Mouse (Mus musculus) kidney, embryonic 16.5 days (tissue): ENCODE data around the gene Bri3. TPM values are rescaled to one million over a fixed set of nuclear protein-coding genes. Genes with fewer than 3 reads are reported as not detected.

Experiments used
- ATAC-seq: fragments of 200-750 bp; cut with Nextera tagmentation; 2 replicates; pipeline ENCODE4 v1.8.0; 2017; ENCODE audit warnings: moderate TSS enrichment; ENCODE audit not compliant: low FRiP score, low TSS enrichment
- H3K27ac ChIP-seq: fragments of 300-500 bp; sonication (generic); 2 replicates; pipeline ENCODE4 v1.5.1; 2014; ENCODE audit warnings: low read length
- H3K27me3 ChIP-seq: fragments of 300-500 bp; sonication (generic); 2 replicates; pipeline ENCODE4 v1.6.1; 2014; ENCODE audit warnings: low read length, control low read depth, mixed read lengths; ENCODE audit not compliant: insufficient read depth
- H3K36me3 ChIP-seq: fragments of 300-500 bp; sonication (generic); 2 replicates; pipeline ENCODE4 v1.6.1; 2014; ENCODE audit warnings: low read length, control low read depth, mixed read lengths; ENCODE audit not compliant: insufficient read depth
- H3K4me1 ChIP-seq: fragments of 300-500 bp; sonication (generic); 2 replicates; pipeline ENCODE4 v1.6.1; 2014; ENCODE audit warnings: low read length, control low read depth, mixed read lengths; ENCODE audit not compliant: insufficient read depth
- H3K4me2 ChIP-seq: fragments of 300-500 bp; sonication (generic); replicated peaks from 2 replicates; pipeline ENCODE4 v1.6.1; 2014; ENCODE audit warnings: low read depth, low read length
- H3K4me3 ChIP-seq: fragments of 300-500 bp; sonication (generic); 2 replicates; pipeline ENCODE4 v1.5.1; 2014; ENCODE audit warnings: mild to moderate bottlenecking, low read length
- H3K9ac ChIP-seq: fragments of 300-500 bp; sonication (generic); replicated peaks from 2 replicates; pipeline ENCODE4 v1.6.1; 2014; ENCODE audit warnings: low read length
- H3K9me3 ChIP-seq: fragments of 300-500 bp; sonication (generic); 2 replicates; pipeline ENCODE4 v1.6.1; 2016; ENCODE audit warnings: low read length, control low read depth
- WGBS: fragments of 180-500 bp; shearing (Covaris S2); extraction: QIAGEN DNeasy Blood & Tissue Kit; methylation state at CpG from one replicate; pipeline ENCODE4 v1.1.7; 2014; 5-methylcytosine and 5-hydroxymethylcytosine counted together
- polyA plus RNA-seq: library from polyadenylated mRNA; unstranded; fragments of >200 nt; fragmentation: Nextera tagmentation; extraction: Ambion mirVana; gene quantifications from 2 replicates; pipeline ENCODE4 v1.2.1, GENCODE M21; 2015

Gene Bri3
- polyA plus RNA-seq, 1 experiment from 2014 or later: 112 TPM

GRCm38 (mm10) chr5:144215992-144216391 is 28.2 kb upstream of the Bri3 start:
- no peaks in the 10 kb centered on the region for H3K9me3 ChIP-seq
- H3K4me2 ChIP-seq: no peak overlapping the region
- peaks cover 17% of the 10 kb centered on the region; the same call in 1 of the 2 replicates for H3K36me3 ChIP-seq
- no peak overlapping the region for H3K4me3 ChIP-seq
- no peak overlapping the region for H3K9ac ChIP-seq
- ATAC-seq: no peak
- no peaks in the 10 kb centered on the region for H3K4me1 ChIP-seq
- no peak overlapping the region for H3K27ac ChIP-seq
- 79% methylated on average over 2 of the region's 2 CpGs for WGBS
- no peaks in the 10 kb centered on the region for H3K27me3 ChIP-seq

- Histone ChIP-seq H3K27me3 (no peaks in the 10 kb centered on the region), H3K9me3 (no peaks in the 10 kb centered on the region), H3K4me2 (no peak overlapping the region), H3K4me1 (peaks cover 13% of the 10 kb centered on the region), H3K4me3 (no peak overlapping the region), H3K27ac (no peak overlapping the region), H3K9ac (no peak overlapping the region), H3K36me3 (0 out of 2 replicates have a peak, but pooled peaks cover 15% of the 10 kb centered on the region)
- WGBS: 86% methylated on average over 7 of the region's 7 CpGs
- no peak for ATAC-seq
Observed at GRCm38 (mm10) chr5:144218061-144218460, 26.2 kb upstream of the Bri3 start.

DNA sequence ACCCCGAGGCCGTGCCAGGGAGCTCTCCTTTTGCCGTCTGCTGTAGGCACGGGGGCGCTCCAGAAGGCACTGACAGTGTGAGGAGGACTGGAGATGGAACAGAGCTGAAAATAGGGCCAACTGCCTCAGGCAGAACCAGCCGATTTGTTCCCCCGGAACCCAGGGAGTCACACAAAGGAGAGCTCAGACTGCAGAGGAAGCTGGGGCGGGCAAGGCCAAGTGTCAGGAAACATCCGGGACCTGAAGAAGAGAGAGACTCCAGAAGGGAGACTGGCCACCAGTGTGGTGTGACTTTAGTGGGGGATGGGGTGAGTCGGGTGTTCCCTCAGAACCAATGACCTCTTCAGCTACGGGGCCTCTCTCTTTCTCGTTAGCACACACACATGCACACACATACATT is 24.9 kb upstream of the Bri3 start:
- H3K4me3 ChIP-seq: no peak overlapping the region
- H3K4me1 ChIP-seq: peaks cover 17% of the 10 kb centered on the region
- no peaks in the 10 kb centered on the region for H3K27me3 ChIP-seq
- 68% methylated on average over 12 of the region's 12 CpGs for WGBS
- H3K9me3 ChIP-seq: no peaks in the 10 kb centered on the region
- 0 out of 2 replicates have a peak overlapping the region, but pooled peaks have one; percentile 0 for H3K9ac ChIP-seq
- 0 out of 2 replicates have a peak, but pooled peaks cover 8% of the 10 kb centered on the region for H3K36me3 ChIP-seq
- no peak for ATAC-seq
- H3K27ac ChIP-seq: no peak overlapping the region
- H3K4me2 ChIP-seq: 0 out of 2 replicates have a peak overlapping the region, but pooled peaks have one; percentile 7

GRCm38 (mm10) chr5:144219936-144220335 is 24.3 kb upstream of the Bri3 start:
- ATAC-seq: no peak
- Histone ChIP-seq H3K9ac (no peak overlapping the region), H3K36me3 (0 out of 2 replicates have a peak, but pooled peaks cover 3% of the 10 kb centered on the region), H3K4me1 (peaks cover 19% of the 10 kb centered on the region), H3K27ac (no peak overlapping the region), H3K27me3 (no peaks in the 10 kb centered on the region), H3K9me3 (no peaks in the 10 kb centered on the region), H3K4me3 (no peak overlapping the region), H3K4me2 (no peak overlapping the region)
- 88% methylated on average over 5 of the region's 5 CpGs for WGBS

DNA sequence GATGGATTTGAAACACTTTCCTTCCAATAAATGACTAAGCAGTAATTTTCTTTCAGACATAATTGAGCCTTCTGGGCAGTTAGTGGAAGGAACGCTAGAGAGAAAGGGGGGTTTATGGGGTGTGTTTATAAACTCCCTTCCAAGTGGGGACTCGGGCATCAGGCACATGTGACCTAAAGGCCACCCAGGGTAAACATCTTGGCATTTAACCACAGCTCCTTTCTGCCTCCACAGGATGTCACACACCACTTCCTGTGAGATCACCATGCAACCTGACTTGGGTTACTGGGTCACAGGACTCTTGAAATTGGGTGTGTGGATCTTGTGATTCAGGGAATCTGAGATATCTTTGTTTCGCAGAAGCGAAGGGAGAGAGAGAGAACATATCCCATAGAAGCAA is 22.9 kb upstream of the Bri3 start:
- WGBS: 54% methylated on average over 4 of the region's 4 CpGs
- no peak for ATAC-seq
- Histone ChIP-seq H3K27me3 (no peaks in the 10 kb centered on the region), H3K4me3 (no peak overlapping the region), H3K9me3 (no peaks in the 10 kb centered on the region), H3K4me2 (no peak overlapping the region), H3K4me1 (peaks cover 19% of the 10 kb centered on the region), H3K27ac (no peak overlapping the region), H3K9ac (no peak overlapping the region), H3K36me3 (no peaks in the 10 kb centered on the region)

- no peaks in the 10 kb centered on the region for H3K9me3 ChIP-seq
- 2% methylated on average over 25 of the region's 25 CpGs for WGBS
- H3K9ac ChIP-seq: peak overlapping the region; percentile 89
- H3K27ac ChIP-seq: peak overlapping the region; percentile 13; the same call in 1 of the 2 replicates
- peaks cover 19% of the 10 kb centered on the region for H3K4me1 ChIP-seq
- H3K4me3 ChIP-seq: peak overlapping the region; percentile 72
- no peaks in the 10 kb centered on the region for H3K27me3 ChIP-seq
- H3K4me2 ChIP-seq: peak overlapping the region; percentile 83
- H3K36me3 ChIP-seq: no peaks in the 10 kb centered on the region
- ATAC-seq: peak; percentile 50
Observed at GRCm38 (mm10) chr5:144222811-144223502, 21.3 kb upstream of the Bri3 start.

GRCm38 (mm10) chr5:144223503-144223862 is 20.8 kb upstream of the Bri3 start, which contains the start of gene Tecpr1:
Gene Tecpr1, minus strand, starts transcription at chr5:144223615.
- Histone ChIP-seq H3K9me3 (no peaks in the 10 kb centered on the region), H3K4me2 (peak within 1 kb of the TSS; percentile 83), H3K4me1 (peaks cover 19% of the 10 kb centered on the region), H3K4me3 (peak within 1 kb of the TSS; percentile 72), H3K36me3 (no peaks in the 10 kb centered on the region), H3K9ac (peak within 1 kb of the TSS; percentile 89), H3K27ac (peak within 1 kb of the TSS; percentile 78; the same call in 1 of the 2 replicates), H3K27me3 (no peaks in the 10 kb centered on the region)
- WGBS: 0% methylated on average over 37 of the region's 37 CpGs
- peak; percentile 97 for ATAC-seq

- H3K4me1 ChIP-seq: peaks cover 19% of the 10 kb centered on the region
- no peaks in the 10 kb centered on the region for H3K36me3 ChIP-seq
- 25% methylated on average over 18 of the region's 18 CpGs for WGBS
- no peaks in the 10 kb centered on the region for H3K9me3 ChIP-seq
- H3K4me3 ChIP-seq: peak overlapping the region; percentile 72
- H3K9ac ChIP-seq: peak overlapping the region; percentile 89
- ATAC-seq: no peak
- no peaks in the 10 kb centered on the region for H3K27me3 ChIP-seq
- peak overlapping the region; percentile 83 for H3K4me2 ChIP-seq
- peak overlapping the region; percentile 78; the same call in 1 of the 2 replicates for H3K27ac ChIP-seq
Observed at GRCm38 (mm10) chr5:144223899-144224816, 20.1 kb upstream of the Bri3 start.

DNA sequence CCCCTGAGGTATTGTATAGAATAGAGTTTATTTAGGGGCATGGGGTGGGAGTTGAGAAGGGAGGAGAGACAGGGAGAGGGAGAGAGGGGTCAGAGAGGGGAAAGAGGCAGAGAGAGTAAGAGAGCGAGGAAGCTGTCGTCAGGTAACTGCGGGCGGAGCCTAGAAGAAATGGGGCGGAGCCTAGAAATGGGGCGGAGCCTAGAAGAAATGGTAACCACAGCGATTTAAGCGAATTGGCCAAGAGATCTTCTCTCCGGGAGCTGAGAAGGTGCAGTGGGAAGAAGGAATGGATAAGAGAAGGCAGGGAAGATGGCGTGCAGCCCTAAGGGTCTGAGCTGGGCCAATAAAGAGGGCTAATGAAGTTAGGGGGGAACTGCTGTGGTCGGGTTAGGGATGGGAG is 18.0 kb upstream of the Bri3 start:
- no peak overlapping the region for H3K4me2 ChIP-seq
- no peak overlapping the region for H3K4me3 ChIP-seq
- no peaks in the 10 kb centered on the region for H3K27me3 ChIP-seq
- peaks cover 19% of the 10 kb centered on the region for H3K4me1 ChIP-seq
- no peaks in the 10 kb centered on the region for H3K36me3 ChIP-seq
- H3K27ac ChIP-seq: no peak overlapping the region
- no peaks in the 10 kb centered on the region for H3K9me3 ChIP-seq
- no peak overlapping the region for H3K9ac ChIP-seq
- no peak for ATAC-seq
- WGBS: 28% methylated on average over 11 of the region's 11 CpGs
